Mouse (Mus musculus): ENCODE data around the gene Prr5.

- TF ChIP-seq CTCF (IDR thresholded peaks at IDR 0.05) (no peak), EP300 (IDR thresholded peaks at IDR 0.05) (no peak)
These were observed 26.6 kb downstream of the Prr5 start for GRCm38 (mm10) chr15:84696021-84696420.
